Mouse (Mus musculus) neural tube, embryonic 12.5 days (tissue): ENCODE data around the gene Sv2c. TPM values are rescaled to one million over a fixed set of nuclear protein-coding genes. Genes with fewer than 3 reads are reported as not detected.
"Not testable (repeated sequence)": the region's sequence is repeated elsewhere in the genome, so short reads cannot be mapped to it uniquely, and the experiment has no call there.

Experiments used
- ATAC-seq: fragments of 200-750 bp; cut with Nextera tagmentation; 2 replicates; pipeline ENCODE4 v1.8.0; 2017; ENCODE audit warnings: low read depth, mild to moderate bottlenecking, moderate TSS enrichment, moderate library complexity; ENCODE audit not compliant: low FRiP score
- H3K27ac ChIP-seq: fragments of 300-500 bp; sonication (generic); 2 replicates; pipeline ENCODE4 v1.5.1; 2016
- H3K27me3 ChIP-seq: fragments of 300-500 bp; sonication (generic); replicated peaks from 2 replicates; pipeline ENCODE4 v1.6.1; 2016; ENCODE audit warnings: mild to moderate bottlenecking
- H3K36me3 ChIP-seq: fragments of 300-500 bp; sonication (generic); 2 replicates; pipeline ENCODE4 v1.6.1; 2016; ENCODE audit warnings: mild to moderate bottlenecking
- H3K4me1 ChIP-seq: fragments of 300-500 bp; sonication (generic); 2 replicates; pipeline ENCODE4 v1.6.1; 2016
- H3K4me2 ChIP-seq: fragments of 300-500 bp; sonication (generic); replicated peaks from 2 replicates; pipeline ENCODE4 v1.6.1; 2016; ENCODE audit warnings: mild to moderate bottlenecking
- H3K4me3 ChIP-seq: fragments of 300-500 bp; sonication (generic); 2 replicates; pipeline ENCODE4 v1.5.1; 2016
- H3K9ac ChIP-seq: fragments of 300-500 bp; sonication (generic); 2 replicates; pipeline ENCODE4 v1.6.1; 2016; ENCODE audit warnings: mild to moderate bottlenecking
- H3K9me3 ChIP-seq: fragments of 300-500 bp; sonication (generic); 2 replicates; pipeline ENCODE4 v1.6.1; 2016; ENCODE audit warnings: mild to moderate bottlenecking
- WGBS: fragments of 180-500 bp; shearing (Covaris S2); methylation state at CpG from one replicate; pipeline ENCODE4 v1.1.7; 2016; 5-methylcytosine and 5-hydroxymethylcytosine counted together
- polyA plus RNA-seq: library from polyadenylated mRNA; unstranded; fragments of >200 nt; fragmentation: Nextera tagmentation; extraction: Ambion mirVana; gene quantifications from 2 replicates; pipeline ENCODE4 v1.2.1, GENCODE M21; 2016

Gene Sv2c
- polyA plus RNA-seq, 1 experiment from 2014 or later: 16.4 TPM

GRCm38 (mm10) chr13:95994705-95995703 lies 137.4 kb downstream of the Sv2c start:
- H3K4me1 ChIP-seq: peaks cover 10% of the 10 kb centered on the region
- H3K27me3 ChIP-seq: no peaks in the 10 kb centered on the region
- H3K9ac ChIP-seq: no peak overlapping the region
- no peaks in the 10 kb centered on the region for H3K36me3 ChIP-seq
- peak; percentile 91 for ATAC-seq
- peak overlapping the region; percentile 28; the same call in 1 of the 2 replicates for H3K27ac ChIP-seq
- H3K4me3 ChIP-seq: no peak overlapping the region
- no peaks in the 10 kb centered on the region for H3K9me3 ChIP-seq
- no peak overlapping the region for H3K4me2 ChIP-seq
- 43% methylated on average over 27 of the region's 27 CpGs for WGBS

DNA sequence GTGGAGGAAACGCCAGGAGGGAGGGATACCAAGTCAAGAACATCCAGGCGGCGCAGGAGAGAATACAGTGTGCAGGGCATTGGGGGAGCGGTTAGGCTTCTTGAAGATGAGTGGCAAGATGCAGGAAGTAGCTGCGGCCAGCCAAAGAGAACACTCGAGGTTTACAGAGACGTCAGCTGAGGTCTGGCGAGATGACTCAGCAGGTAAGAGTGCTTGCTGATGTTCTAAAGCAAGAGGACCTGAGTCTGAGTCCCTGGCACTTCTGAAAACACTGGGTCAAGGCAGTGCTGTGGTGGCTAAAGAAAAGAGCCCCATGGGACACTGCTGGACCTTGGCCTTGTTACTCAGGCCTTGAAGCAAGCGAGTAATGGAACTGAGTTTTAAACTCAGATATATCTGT lies 144.2 kb downstream of the Sv2c start:
- no peak overlapping the region for H3K9ac ChIP-seq
- 89% methylated on average over 9 of the region's 9 CpGs for WGBS
- no peaks in the 10 kb centered on the region for H3K4me1 ChIP-seq

GRCm38 (mm10) chr13:95987147-95987546 lies 145.2 kb downstream of the Sv2c start:
- Histone ChIP-seq H3K4me1 (no peaks in the 10 kb centered on the region), H3K27me3 (no peaks in the 10 kb centered on the region), H3K4me3 (no peak overlapping the region), H3K9ac (no peak overlapping the region), H3K4me2 (no peak overlapping the region), H3K27ac (no peak overlapping the region), H3K9me3 (no peaks in the 10 kb centered on the region), H3K36me3 (no peaks in the 10 kb centered on the region)
- 87% methylated on average over 5 of the region's 5 CpGs for WGBS
- no peak for ATAC-seq

More for the DNA sequence above, 144.2 kb downstream of the Sv2c start:
- Histone ChIP-seq H3K36me3 (no peaks in the 10 kb centered on the region), H3K27me3 (no peaks in the 10 kb centered on the region), H3K4me2 (no peak overlapping the region), H3K9me3 (no peaks in the 10 kb centered on the region), H3K4me3 (no peak overlapping the region), H3K27ac (no peak overlapping the region)
- no peak for ATAC-seq

- ATAC-seq: peak; percentile 61; the same call in 1 of the 2 replicates
- H3K4me1 ChIP-seq: no peaks in the 10 kb centered on the region
- no peaks in the 10 kb centered on the region for H3K36me3 ChIP-seq
Measured at GRCm38 (mm10) chr13:95986375-95986774, 146.0 kb downstream of the Sv2c start.

DNA sequence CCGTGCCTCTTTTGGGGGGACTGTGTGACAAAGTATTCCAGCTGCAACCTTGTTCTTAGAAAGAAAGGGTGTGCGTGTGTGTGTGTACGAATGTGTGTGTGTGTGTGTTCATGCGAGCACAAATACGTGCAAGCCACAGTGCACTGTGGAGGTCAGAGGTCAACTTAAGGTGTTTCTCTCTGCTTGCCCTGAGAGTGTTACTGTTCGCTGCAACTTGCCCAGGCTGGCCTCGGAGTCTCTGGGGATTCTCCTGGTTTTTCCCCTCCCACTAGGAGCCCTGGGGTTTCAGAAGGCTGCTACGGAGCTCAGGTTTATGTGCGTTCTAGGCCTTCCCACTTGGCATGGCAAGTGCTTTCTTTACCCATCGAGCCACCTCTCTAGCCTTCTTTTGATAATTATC lies 157.2 kb downstream of the Sv2c start:
- H3K36me3 ChIP-seq: no peaks in the 10 kb centered on the region
- H3K4me1 ChIP-seq: no peaks in the 10 kb centered on the region
- no peak overlapping the region for H3K4me3 ChIP-seq
- no peak overlapping the region for H3K27ac ChIP-seq
- no peaks in the 10 kb centered on the region for H3K27me3 ChIP-seq
- H3K9me3 ChIP-seq: no peaks in the 10 kb centered on the region
- WGBS: 81% methylated on average over 10 of the region's 10 CpGs
- no peak overlapping the region for H3K9ac ChIP-seq
- H3K4me2 ChIP-seq: no peak overlapping the region
- no peak for ATAC-seq

More at GRCm38 (mm10) chr13:95986375-95986774, 146.0 kb downstream of the Sv2c start:
- Histone ChIP-seq H3K9ac (no peak overlapping the region), H3K4me2 (no peak overlapping the region), H3K9me3 (no peaks in the 10 kb centered on the region), H3K27ac (no peak overlapping the region), H3K4me3 (no peak overlapping the region), H3K27me3 (no peaks in the 10 kb centered on the region)
- 69% methylated on average over 13 of the region's 13 CpGs for whole genome bisulfite sequencing

- H3K27me3 ChIP-seq: no peaks in the 10 kb centered on the region
- no peaks in the 10 kb centered on the region for H3K9me3 ChIP-seq
- WGBS: 95% methylated on average over 11 of the region's 11 CpGs
- H3K9ac ChIP-seq: no peak overlapping the region
- no peaks in the 10 kb centered on the region for H3K36me3 ChIP-seq
- H3K27ac ChIP-seq: no peak overlapping the region
- no peak for ATAC-seq
- H3K4me3 ChIP-seq: no peak overlapping the region
- no peaks in the 10 kb centered on the region for H3K4me1 ChIP-seq
- H3K4me2 ChIP-seq: no peak overlapping the region
Measured at GRCm38 (mm10) chr13:95974106-95974505, 158.3 kb downstream of the Sv2c start.

- ATAC-seq: peak; percentile 70
- Histone ChIP-seq H3K9me3 (no peaks in the 10 kb centered on the region), H3K27ac (no peak overlapping the region), H3K27me3 (no peaks in the 10 kb centered on the region), H3K4me1 (no peaks in the 10 kb centered on the region), H3K4me3 (no peak overlapping the region), H3K9ac (no peak overlapping the region), H3K36me3 (no peaks in the 10 kb centered on the region), H3K4me2 (no peak overlapping the region)
- WGBS: 58% methylated on average over 11 of the region's 11 CpGs
Measured at GRCm38 (mm10) chr13:95973368-95973958, 158.9 kb downstream of the Sv2c start.

DNA sequence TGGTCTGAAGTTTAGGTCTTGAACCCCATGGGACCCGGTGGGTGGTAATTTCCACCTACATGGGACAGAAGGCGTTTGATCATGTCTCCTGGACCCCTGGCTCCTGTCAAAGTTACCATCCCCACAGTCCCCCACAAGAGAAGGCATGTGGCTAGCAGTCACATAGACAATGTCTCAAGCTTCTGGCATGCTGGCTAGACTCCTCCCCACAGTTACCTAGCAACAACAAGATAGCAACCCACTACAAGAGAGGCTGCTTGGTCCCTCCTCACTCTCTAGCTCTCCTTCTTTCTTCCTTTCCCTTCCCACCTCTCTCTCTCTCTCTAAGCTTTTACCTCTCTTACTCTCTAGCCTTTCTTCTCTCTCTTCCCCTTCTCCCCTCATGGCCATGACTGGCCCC lies 164.3 kb downstream of the Sv2c start:
- not testable (repeated sequence) for H3K9ac ChIP-seq, H3K4me1 ChIP-seq, H3K4me2 ChIP-seq, H3K4me3 ChIP-seq, H3K27me3 ChIP-seq, H3K27ac ChIP-seq, H3K9me3 ChIP-seq, H3K36me3 ChIP-seq
- 61% methylated on average over 2 of the region's 2 CpGs for WGBS
- 0 out of 2 replicates have a peak, but pooled peaks have one; percentile 31 for ATAC-seq

GRCm38 (mm10) chr13:95966791-95967190 lies 165.6 kb downstream of the Sv2c start:
- Histone ChIP-seq H3K36me3 (no peaks in the 10 kb centered on the region), H3K4me1 (no peaks in the 10 kb centered on the region; the same call in none of the 2 replicates), H3K27ac (no peak overlapping the region), H3K4me3 (no peak overlapping the region), H3K9me3 (no peaks in the 10 kb centered on the region), H3K27me3 (no peaks in the 10 kb centered on the region), H3K4me2 (no peak overlapping the region), H3K9ac (no peak overlapping the region)
- ATAC-seq: no peak
- 82% methylated on average over 6 of the region's 6 CpGs for WGBS

DNA sequence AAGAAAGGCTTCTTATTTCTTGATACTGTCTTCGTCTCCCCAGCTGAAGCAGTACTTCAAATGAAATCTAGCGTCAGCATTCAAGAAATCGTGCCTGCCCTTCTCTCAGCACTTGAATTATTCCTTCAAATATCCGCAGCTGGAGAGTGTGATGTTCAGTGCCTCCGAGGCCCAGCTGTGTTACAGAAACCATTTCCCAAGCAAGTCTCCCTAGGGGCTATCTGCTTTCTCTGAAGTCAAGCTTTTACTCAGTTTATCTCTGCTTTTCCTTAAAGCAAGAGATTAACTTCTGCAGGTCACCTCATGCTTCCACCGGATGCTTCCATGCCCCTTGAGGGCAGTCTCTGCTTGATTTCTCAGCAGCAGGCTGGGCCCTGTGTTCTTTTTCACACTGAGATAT lies 166.8 kb downstream of the Sv2c start:
- peaks cover 11% of the 10 kb centered on the region for H3K4me1 ChIP-seq
- no peak overlapping the region for H3K27ac ChIP-seq
- no peak for ATAC-seq
- H3K9ac ChIP-seq: no peak overlapping the region
- H3K4me3 ChIP-seq: no peak overlapping the region
- H3K36me3 ChIP-seq: no peaks in the 10 kb centered on the region
- H3K9me3 ChIP-seq: no peaks in the 10 kb centered on the region
- no peak overlapping the region for H3K4me2 ChIP-seq
- 70% methylated on average over 6 of the region's 6 CpGs for WGBS
- no peaks in the 10 kb centered on the region for H3K27me3 ChIP-seq

DNA sequence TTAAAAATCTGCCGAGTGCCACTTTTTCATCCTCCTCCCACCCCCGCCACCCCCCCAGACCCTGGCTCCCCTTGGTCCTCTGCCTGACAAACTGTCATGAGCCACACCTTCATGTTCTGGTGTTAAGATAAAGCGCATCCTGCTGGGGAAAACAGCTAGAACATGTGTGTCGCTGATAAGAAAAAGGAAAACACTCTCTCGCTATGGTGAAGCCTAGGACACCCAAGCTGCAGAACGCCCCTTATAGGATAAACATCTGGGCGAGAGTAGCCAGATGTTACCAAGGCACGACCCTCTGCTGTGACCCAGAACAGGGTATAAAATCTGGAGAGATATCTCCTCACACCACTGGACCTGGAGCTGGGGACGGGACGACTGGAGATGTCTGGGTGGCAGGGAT lies 167.2 kb downstream of the Sv2c start:
- Histone ChIP-seq H3K27me3 (no peaks in the 10 kb centered on the region), H3K4me3 (no peak overlapping the region), H3K9me3 (no peaks in the 10 kb centered on the region), H3K9ac (no peak overlapping the region), H3K4me2 (no peak overlapping the region), H3K36me3 (no peaks in the 10 kb centered on the region), H3K4me1 (peaks cover 14% of the 10 kb centered on the region), H3K27ac (no peak overlapping the region)
- no peak for ATAC-seq
- WGBS: 74% methylated on average over 10 of the region's 10 CpGs

DNA sequence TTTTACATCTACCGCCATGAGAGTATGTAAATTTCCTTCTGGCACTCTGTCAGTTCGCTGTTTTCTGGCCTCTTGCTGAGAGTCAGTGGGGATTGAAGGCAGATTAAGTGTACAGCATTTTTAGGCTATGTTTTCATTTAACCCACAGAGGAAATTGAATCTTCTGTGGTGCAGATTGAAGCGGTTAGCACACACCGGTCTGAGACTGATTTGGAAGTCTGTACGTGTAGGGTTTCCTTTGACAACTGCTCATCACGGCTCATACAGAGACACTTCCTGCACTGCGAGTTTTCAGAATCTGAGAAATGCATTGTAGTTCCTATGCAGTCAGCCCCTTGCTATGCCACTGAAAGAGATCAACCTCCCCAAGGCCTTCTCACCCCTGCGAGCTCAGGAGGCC lies 168.2 kb downstream of the Sv2c start:
- no peaks in the 10 kb centered on the region for H3K9me3 ChIP-seq
- H3K4me3 ChIP-seq: no peak overlapping the region
- no peak overlapping the region for H3K9ac ChIP-seq
- no peaks in the 10 kb centered on the region for H3K27me3 ChIP-seq
- no peak overlapping the region for H3K4me2 ChIP-seq
- peaks cover 23% of the 10 kb centered on the region for H3K4me1 ChIP-seq
- ATAC-seq: no peak
- WGBS: 73% methylated on average over 8 of the region's 8 CpGs
- H3K36me3 ChIP-seq: no peaks in the 10 kb centered on the region
- H3K27ac ChIP-seq: no peak overlapping the region
